16 mouse cellular contexts compared by ENCODE assay signal in the genomic region with DNA sequence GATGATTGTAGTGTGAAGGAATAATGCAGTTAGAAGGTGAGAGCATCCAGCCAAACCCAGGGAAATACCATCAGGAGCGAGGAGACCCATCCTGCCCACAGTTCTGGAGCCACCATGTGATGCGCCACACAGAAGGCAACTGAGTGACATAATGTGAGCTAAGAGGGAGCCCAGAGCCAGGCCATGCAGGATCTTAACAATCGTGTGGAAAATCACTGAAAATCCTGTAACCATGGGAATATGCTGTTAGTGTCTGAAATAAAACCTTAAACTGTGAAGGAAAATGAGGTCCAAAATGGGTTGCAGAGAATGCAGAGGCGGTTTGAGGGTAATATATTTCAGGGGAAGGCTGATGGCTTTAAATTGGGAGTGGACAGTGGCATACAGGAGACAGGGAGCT. TPM values are rescaled to one million over a fixed set of nuclear protein-coding genes. Genes with fewer than 3 reads are reported as not detected.
"Had no signal": no experiment of that assay in that cellular context is flagged by ENCODE, and none has a peak within 500 bp of the region (broad histone marks: within the 10 kb centered on the region; RNA-seq: fewer than 3 reads in every experiment).

No protein-coding gene starts in this region.

- DNase-seq: kidney, adult 2 months; kidney, postnatal 25 days; liver; lung, adult 18-20 months; lung, postnatal 10 days; lung, postnatal 36 days; right cerebral cortex, postnatal 14 days; spleen, adult 18-20 months; thymus, adult 18-20 months; thymus, postnatal 36 days had no signal

- ATAC-seq: intestine, postnatal 0 days; liver, embryonic 12.5 days; midbrain, embryonic 13.5 days; midbrain, embryonic 16.5 days had no signal

RNA-seq across cellular contexts. Expression of a gene that starts 31.8 kb away (rescaled TPM):
- total RNA-seq: monocyte, adult 5-6 weeks; neutrophil, adult 5-6 weeks had no signal
